Mouse (Mus musculus): ENCODE data around the gene Camkk2. TPM values are rescaled to one million over a fixed set of nuclear protein-coding genes. Genes with fewer than 3 reads are reported as not detected.
A peak's percentile ranks its signal among the peaks of the same experiment; 100 is the strongest.

Gene Camkk2
- polyA plus RNA-seq, 1 experiment from 2014 or later = 36.2 TPM

GRCm38 (mm10) chr5:122782066-122782465 lies 2.9 kb upstream of the Camkk2 start:
- H3K9ac ChIP-seq = no peak overlapping the region
- H3K27me3 ChIP-seq (ENCODE audit: insufficient read depth, low read length) = no peaks in the 10 kb centered on the region
- no peak for ATAC-seq (ENCODE audit: insufficient read depth)
- H3K4me1 ChIP-seq (ENCODE audit: insufficient read depth) = no peaks in the 10 kb centered on the region
- no peak overlapping the region for H3K4me2 ChIP-seq
- no peak for TF ChIP-seq CTCF (IDR thresholded peaks at IDR 0.05; ENCODE audit: low read depth)
- DNase-seq = no peak
- H3K27ac ChIP-seq (ENCODE audit: low read depth) = no peak overlapping the region
- peaks cover 8% of the 10 kb centered on the region for H3K36me3 ChIP-seq (ENCODE audit: insufficient read depth)
- WGBS = 45% methylated on average over 1 of the region's 1 CpGs
- no peak overlapping the region for H3K4me3 ChIP-seq (ENCODE audit: low read depth, low read length)
- no peaks in the 10 kb centered on the region for H3K9me3 ChIP-seq (ENCODE audit: low read depth, low read length)

- Histone ChIP-seq H3K27ac (ENCODE audit: low read depth) (no peak overlapping the region), H3K36me3 (ENCODE audit: insufficient read depth) (no peaks in the 10 kb centered on the region), H3K4me3 (ENCODE audit: low read depth, low read length) (no peak overlapping the region), H3K27me3 (ENCODE audit: insufficient read depth, low read length) (no peaks in the 10 kb centered on the region), H3K4me2 (no peak overlapping the region), H3K9ac (no peak overlapping the region), H3K9me3 (ENCODE audit: low read depth, low read length) (peaks cover 3% of the 10 kb centered on the region; the same call in 1 of the 2 replicates), H3K4me1 (ENCODE audit: insufficient read depth) (no peaks in the 10 kb centered on the region)
- 90% methylated on average over 19 of the region's 19 CpGs for WGBS
- ATAC-seq (ENCODE audit: insufficient read depth) (no peak), DNase-seq (no peak)
- TF ChIP-seq CTCF (IDR thresholded peaks at IDR 0.05; ENCODE audit: low read depth) = peak; percentile 26; the same call in 1 of the 2 replicates
Measured at GRCm38 (mm10) chr5:122780791-122781432, 1.7 kb upstream of the Camkk2 start.

GRCm38 (mm10) chr5:122778231-122779226 lies 680 bp downstream of the Camkk2 start:
- no peaks in the 10 kb centered on the region for H3K36me3 ChIP-seq (ENCODE audit: insufficient read depth)
- no peaks in the 10 kb centered on the region for H3K27me3 ChIP-seq (ENCODE audit: insufficient read depth, low read length)
- H3K9me3 ChIP-seq (ENCODE audit: low read depth, low read length) = peaks cover 3% of the 10 kb centered on the region; the same call in 1 of the 2 replicates
- DNase-seq (no peak), ATAC-seq (ENCODE audit: insufficient read depth) (peak; percentile 58)
- H3K4me2 ChIP-seq = peak overlapping the region; percentile 95
- no peak for TF ChIP-seq CTCF (IDR thresholded peaks at IDR 0.05; ENCODE audit: low read depth)
- WGBS = 2% methylated on average over 51 of the region's 55 CpGs
- peak overlapping the region; percentile 88 for H3K9ac ChIP-seq
- peak overlapping the region; percentile 86 for H3K4me3 ChIP-seq (ENCODE audit: low read depth, low read length)
- no peaks in the 10 kb centered on the region for H3K4me1 ChIP-seq (ENCODE audit: insufficient read depth)
- peak overlapping the region; percentile 50; the same call in 1 of the 2 replicates for H3K27ac ChIP-seq (ENCODE audit: low read depth)

GRCm38 (mm10) chr5:122777322-122777721 lies 1.9 kb downstream of the Camkk2 start:
- no peak overlapping the region; the same call in 1 of the 2 replicates for H3K4me2 ChIP-seq
- DNase-seq (no peak), ATAC-seq (ENCODE audit: insufficient read depth) (no peak)
- peaks cover 3% of the 10 kb centered on the region; the same call in 1 of the 2 replicates for H3K9me3 ChIP-seq (ENCODE audit: low read depth, low read length)
- H3K4me3 ChIP-seq (ENCODE audit: low read depth, low read length) = no peak overlapping the region
- no peaks in the 10 kb centered on the region for H3K36me3 ChIP-seq (ENCODE audit: insufficient read depth)
- H3K27ac ChIP-seq (ENCODE audit: low read depth) = no peak overlapping the region
- whole genome bisulfite sequencing = 54% methylated on average over 2 of the region's 2 CpGs
- H3K27me3 ChIP-seq (ENCODE audit: insufficient read depth, low read length) = no peaks in the 10 kb centered on the region
- no peak overlapping the region for H3K9ac ChIP-seq
- H3K4me1 ChIP-seq (ENCODE audit: insufficient read depth) = no peaks in the 10 kb centered on the region
- no peak for TF ChIP-seq CTCF (IDR thresholded peaks at IDR 0.05; ENCODE audit: low read depth)

- TF ChIP-seq CTCF (IDR thresholded peaks at IDR 0.05; ENCODE audit: low read depth) = no peak
- Histone ChIP-seq H3K9me3 (ENCODE audit: low read depth, low read length) (peaks cover 3% of the 10 kb centered on the region; the same call in 1 of the 2 replicates), H3K9ac (no peak overlapping the region), H3K27me3 (ENCODE audit: insufficient read depth, low read length) (no peaks in the 10 kb centered on the region), H3K27ac (ENCODE audit: low read depth) (no peak overlapping the region), H3K36me3 (ENCODE audit: insufficient read depth) (no peaks in the 10 kb centered on the region), H3K4me2 (no peak overlapping the region), H3K4me3 (ENCODE audit: low read depth, low read length) (no peak overlapping the region), H3K4me1 (ENCODE audit: insufficient read depth) (0 out of 2 replicates have a peak, but pooled peaks cover 4% of the 10 kb centered on the region)
- WGBS = 75% methylated on average over 14 of the region's 14 CpGs
- no peak for ATAC-seq (ENCODE audit: insufficient read depth)
- DNase-seq = no peak
Measured at GRCm38 (mm10) chr5:122775646-122776286, 3.4 kb downstream of the Camkk2 start.

- Histone ChIP-seq H3K27ac (ENCODE audit: low read depth) (no peak overlapping the region), H3K9ac (no peak overlapping the region), H3K4me1 (ENCODE audit: insufficient read depth) (0 out of 2 replicates have a peak, but pooled peaks cover 4% of the 10 kb centered on the region), H3K4me3 (ENCODE audit: low read depth, low read length) (no peak overlapping the region), H3K4me2 (0 out of 2 replicates have a peak overlapping the region, but pooled peaks have one; percentile 18), H3K9me3 (ENCODE audit: low read depth, low read length) (peaks cover 3% of the 10 kb centered on the region; the same call in 1 of the 2 replicates), H3K27me3 (ENCODE audit: insufficient read depth, low read length) (no peaks in the 10 kb centered on the region), H3K36me3 (ENCODE audit: insufficient read depth) (no peaks in the 10 kb centered on the region)
- no peak for ATAC-seq (ENCODE audit: insufficient read depth)
- DNase-seq = no peak
- no peak for TF ChIP-seq CTCF (IDR thresholded peaks at IDR 0.05; ENCODE audit: low read depth)
- 72% methylated on average over 28 of the region's 28 CpGs for WGBS
Measured at GRCm38 (mm10) chr5:122774743-122775611, 4.2 kb downstream of the Camkk2 start.
